Mouse (Mus musculus) liver, embryonic 11.5 days (tissue): ENCODE results near the gene Pheta1. TPM values are rescaled to one million over a fixed set of nuclear protein-coding genes. Genes with fewer than 3 reads are reported as not detected.

Experiments
- ATAC-seq: fragments of 200-750 bp; cut with Nextera tagmentation; replicated peaks from 2 replicates; pipeline ENCODE4 v1.8.0; 2017; ENCODE audit warnings: moderate number of reproducible peaks, mild to moderate bottlenecking, moderate TSS enrichment, moderate library complexity; ENCODE audit not compliant: low FRiP score
- DNase-seq: peaks from one replicate; pipeline ENCODE4 v3.0.0-alpha.2; 2017; ENCODE audit warnings: low spot score
- H3K27ac ChIP-seq: fragments of 300-500 bp; sonication (generic); 2 replicates; pipeline ENCODE4 v1.5.1; 2014; ENCODE audit warnings: mild to moderate bottlenecking, low read depth, low read length, control low read depth
- H3K27me3 ChIP-seq: fragments of 300-500 bp; sonication (generic); replicated peaks from 2 replicates; pipeline ENCODE4 v1.6.1; 2014; ENCODE audit warnings: low read length, mixed read lengths; ENCODE audit not compliant: control insufficient read depth, insufficient read depth
- H3K36me3 ChIP-seq: fragments of 300-500 bp; sonication (generic); 2 replicates; pipeline ENCODE4 v1.6.1; 2014; ENCODE audit warnings: mild to moderate bottlenecking, low read length, moderate library complexity, mixed read lengths; ENCODE audit not compliant: control insufficient read depth, insufficient read depth
- H3K4me1 ChIP-seq: fragments of 300-500 bp; sonication (generic); replicated peaks from 2 replicates; pipeline ENCODE4 v1.6.1; 2014; ENCODE audit warnings: low read length, mixed read lengths; ENCODE audit not compliant: control insufficient read depth, insufficient read depth
- H3K4me2 ChIP-seq: fragments of 300-500 bp; sonication (generic); 2 replicates; pipeline ENCODE4 v1.6.1; 2014; ENCODE audit warnings: mild to moderate bottlenecking, control low read depth, moderate library complexity
- H3K4me3 ChIP-seq: fragments of 300-500 bp; sonication (generic); 2 replicates; pipeline ENCODE4 v1.5.1; 2014; ENCODE audit warnings: low read depth, low read length, control low read depth
- H3K9ac ChIP-seq: fragments of 300-500 bp; sonication (generic); 2 replicates; pipeline ENCODE4 v1.6.1; 2014; ENCODE audit warnings: low read depth, low read length, control low read depth
- H3K9me3 ChIP-seq: fragments of 300-500 bp; sonication (generic); 2 replicates; pipeline ENCODE4 v1.6.1; 2016; ENCODE audit warnings: low read length, inconsistent platforms, mixed read lengths; ENCODE audit not compliant: control insufficient read depth
- WGBS: fragments of 180-500 bp; shearing (Covaris S2); extraction: QIAGEN DNeasy Blood & Tissue Kit; methylation state at CpG from one replicate; pipeline ENCODE4 v1.1.7; 2014; 5-methylcytosine and 5-hydroxymethylcytosine counted together
- microRNA-seq: library from miRNA; unstranded; fragments of <30 nt; microRNA quantifications from one replicate; pipeline ENCODE4, GENCODE M21; 2017; ENCODE audit warnings: borderline number of aligned reads
- polyA plus RNA-seq: library from polyadenylated mRNA; unstranded; fragments of >200 nt; fragmentation: Nextera tagmentation; extraction: Ambion mirVana; gene quantifications from 2 replicates; pipeline ENCODE4 v1.2.1, GENCODE M21; 2014

Pheta1 gene
- polyA plus RNA-seq, 1 experiment from 2014 or later = 13.7 TPM

- Histone ChIP-seq H3K9ac (no peak overlapping the region), H3K9me3 (no peaks in the 10 kb centered on the region), H3K4me1 (no peaks in the 10 kb centered on the region; the same call in none of the 2 replicates), H3K36me3 (no peaks in the 10 kb centered on the region), H3K4me2 (no peak overlapping the region), H3K27me3 (no peaks in the 10 kb centered on the region), H3K27ac (no peak overlapping the region), H3K4me3 (no peak overlapping the region)
- WGBS = 67% methylated on average over 10 of the region's 10 CpGs
- no peak for DNase-seq
- no peak for ATAC-seq
Measured at GRCm38 (mm10) chr5:121894647-121895046, 45.9 kb downstream of the Pheta1 start.

GRCm38 (mm10) chr5:121895117-121895756, 46.5 kb downstream of the Pheta1 start:
- Histone ChIP-seq H3K9me3 (no peaks in the 10 kb centered on the region), H3K27me3 (no peaks in the 10 kb centered on the region), H3K4me1 (no peaks in the 10 kb centered on the region), H3K27ac (no peak overlapping the region), H3K4me3 (no peak overlapping the region), H3K9ac (no peak overlapping the region), H3K36me3 (no peaks in the 10 kb centered on the region), H3K4me2 (no peak overlapping the region)
- WGBS = 73% methylated on average over 24 of the region's 24 CpGs
- DNase-seq = no peak
- ATAC-seq = no peak

GRCm38 (mm10) chr5:121902809-121903745, 54.3 kb downstream of the Pheta1 start:
- 73% methylated on average over 23 of the region's 23 CpGs for WGBS
- no peaks in the 10 kb centered on the region for H3K36me3 ChIP-seq
- DNase-seq = no peak
- H3K4me3 ChIP-seq = no peak overlapping the region
- no peaks in the 10 kb centered on the region for H3K9me3 ChIP-seq
- H3K4me2 ChIP-seq = no peak overlapping the region
- no peaks in the 10 kb centered on the region for H3K27me3 ChIP-seq
- H3K27ac ChIP-seq = no peak overlapping the region
- H3K9ac ChIP-seq = no peak overlapping the region
- H3K4me1 ChIP-seq = no peaks in the 10 kb centered on the region
- no peak for ATAC-seq

Small RNA genes within 50 kb of the gene (microRNA-seq; reads per million reads assigned to microRNA genes)
- 2.8 reads per million for gene Mir7031

Other genes starting within 250 kb of the Pheta1 start
- gene Acad12, start 230.0 kb upstream of the Pheta1 start, polyA plus RNA-seq = 3.0 and 5.0 TPM in 2 replicates
- gene Acad10, start 188.5 kb upstream of the Pheta1 start, polyA plus RNA-seq = 2.7 and 3.6 TPM in 2 replicates
- 42.8 and 46.0 TPM in 2 replicates for gene Brap, start 188.4 kb upstream of the Pheta1 start, polyA plus RNA-seq
- 49.8 and 63.9 TPM in 2 replicates for gene Atxn2, start 137.6 kb upstream of the Pheta1 start, polyA plus RNA-seq
- 14.7 and 15.7 TPM in 2 replicates for gene Sh2b3, start 11.3 kb upstream of the Pheta1 start, polyA plus RNA-seq
- gene Cux2, start 201.1 kb downstream of the Pheta1 start, polyA plus RNA-seq = 4.9 and 5.2 TPM in 2 replicates